Mouse (Mus musculus): ENCODE measurements at regions not wholly inside any gene's neighbourhood (a gene's known extent, or its start where the extent isn't known, plus 50 kb on each side); places are given as distances from the start of the nearest gene placed in this dataset.

GRCm38 (mm10) chr9:111801381-111801780, 111.2 kb upstream of the Stac start:
- ATAC-seq (ENCODE audit: borderline replicate concordance, extremely low read depth, low FRiP score, low TSS enrichment): no peak
- H3K4me2 ChIP-seq: no peak overlapping the region
- no peak overlapping the region for H3K4me3 ChIP-seq
- no peaks in the 10 kb centered on the region for H3K36me3 ChIP-seq
- WGBS: 43% methylated on average over 5 of the region's 5 CpGs
- no peak overlapping the region for H3K27ac ChIP-seq
- H3K27me3 ChIP-seq: no peaks in the 10 kb centered on the region
- H3K9ac ChIP-seq: no peak overlapping the region
- H3K4me1 ChIP-seq: no peaks in the 10 kb centered on the region
- H3K9me3 ChIP-seq: no peaks in the 10 kb centered on the region

- WGBS: 72% methylated on average over 5 of the region's 5 CpGs
- H3K9ac ChIP-seq: no peak overlapping the region
- H3K4me2 ChIP-seq: no peak overlapping the region
- H3K36me3 ChIP-seq: no peaks in the 10 kb centered on the region
- no peaks in the 10 kb centered on the region for H3K9me3 ChIP-seq
- no peak overlapping the region for H3K4me3 ChIP-seq
- no peak for ATAC-seq (ENCODE audit: borderline replicate concordance, extremely low read depth, low FRiP score, low TSS enrichment)
- H3K27ac ChIP-seq: no peak overlapping the region
- no peaks in the 10 kb centered on the region for H3K4me1 ChIP-seq
- no peaks in the 10 kb centered on the region for H3K27me3 ChIP-seq
Measured at GRCm38 (mm10) chr9:111800869-111801268, 110.7 kb upstream of the Stac start.

- Histone ChIP-seq H3K9me3 (no peaks in the 10 kb centered on the region), H3K36me3 (no peaks in the 10 kb centered on the region), H3K27ac (no peak overlapping the region), H3K27me3 (no peaks in the 10 kb centered on the region), H3K4me3 (no peak overlapping the region), H3K9ac (no peak overlapping the region), H3K4me2 (no peak overlapping the region), H3K4me1 (no peaks in the 10 kb centered on the region)
- ATAC-seq (ENCODE audit: borderline replicate concordance, extremely low read depth, low FRiP score, low TSS enrichment): no peak
- 84% methylated on average over 3 of the region's 3 CpGs for WGBS
Measured at GRCm38 (mm10) chr9:111778981-111779380, 88.8 kb upstream of the Stac start.

- no peak overlapping the region for H3K9ac ChIP-seq
- H3K4me1 ChIP-seq: no peaks in the 10 kb centered on the region
- no peaks in the 10 kb centered on the region for H3K27me3 ChIP-seq
- H3K4me3 ChIP-seq: no peak overlapping the region
- no peak for ATAC-seq (ENCODE audit: borderline replicate concordance, extremely low read depth, low FRiP score, low TSS enrichment)
- H3K27ac ChIP-seq: no peak overlapping the region
- H3K9me3 ChIP-seq: no peaks in the 10 kb centered on the region
- 73% methylated on average over 13 of the region's 13 CpGs for WGBS
- H3K36me3 ChIP-seq: no peaks in the 10 kb centered on the region
- H3K4me2 ChIP-seq: no peak overlapping the region
Measured at GRCm38 (mm10) chr9:111777433-111778135, 87.4 kb upstream of the Stac start.

GRCm38 (mm10) chr9:111774229-111774628, 84.1 kb upstream of the Stac start:
- no peak for ATAC-seq (ENCODE audit: borderline replicate concordance, extremely low read depth, low FRiP score, low TSS enrichment)
- Histone ChIP-seq H3K9ac (no peak overlapping the region), H3K36me3 (no peaks in the 10 kb centered on the region), H3K27ac (no peak overlapping the region), H3K9me3 (no peaks in the 10 kb centered on the region), H3K27me3 (no peaks in the 10 kb centered on the region), H3K4me1 (no peaks in the 10 kb centered on the region), H3K4me3 (no peak overlapping the region), H3K4me2 (no peak overlapping the region)
- WGBS: 79% methylated on average over 4 of the region's 4 CpGs

- no peaks in the 10 kb centered on the region for H3K36me3 ChIP-seq
- H3K4me3 ChIP-seq: no peak overlapping the region
- WGBS: 76% methylated on average over 11 of the region's 11 CpGs
- H3K4me1 ChIP-seq: no peaks in the 10 kb centered on the region
- no peaks in the 10 kb centered on the region for H3K27me3 ChIP-seq
- H3K4me2 ChIP-seq: no peak overlapping the region
- no peaks in the 10 kb centered on the region for H3K9me3 ChIP-seq
- ATAC-seq (ENCODE audit: borderline replicate concordance, extremely low read depth, low FRiP score, low TSS enrichment): no peak
- H3K27ac ChIP-seq: no peak overlapping the region
- H3K9ac ChIP-seq: no peak overlapping the region
Measured at GRCm38 (mm10) chr9:111762653-111763468, 72.7 kb upstream of the Stac start.

- no peaks in the 10 kb centered on the region for H3K36me3 ChIP-seq
- ATAC-seq (ENCODE audit: borderline replicate concordance, extremely low read depth, low FRiP score, low TSS enrichment): no peak
- no peaks in the 10 kb centered on the region for H3K4me1 ChIP-seq
- no peak overlapping the region for H3K4me2 ChIP-seq
- H3K27me3 ChIP-seq: no peaks in the 10 kb centered on the region
- no peak overlapping the region for H3K27ac ChIP-seq
- no peaks in the 10 kb centered on the region for H3K9me3 ChIP-seq
- no peak overlapping the region for H3K9ac ChIP-seq
- H3K4me3 ChIP-seq: no peak overlapping the region
- WGBS: 75% methylated on average over 10 of the region's 10 CpGs
Measured at GRCm38 (mm10) chr9:111755235-111755634, 65.1 kb upstream of the Stac start.

- Histone ChIP-seq H3K36me3 (no peaks in the 10 kb centered on the region), H3K9me3 (no peaks in the 10 kb centered on the region)
- 70% methylated on average over 6 of the region's 6 CpGs for WGBS
Measured at GRCm38 (mm10) chr9:111746151-111746550, 56.0 kb upstream of the Stac start.

GRCm38 (mm10) chr9:111745206-111745605, 55.1 kb upstream of the Stac start:
- H3K4me1 ChIP-seq: no peaks in the 10 kb centered on the region
- no peaks in the 10 kb centered on the region for H3K27me3 ChIP-seq
- no peak overlapping the region for H3K4me3 ChIP-seq
- no peak for ATAC-seq (ENCODE audit: borderline replicate concordance, extremely low read depth, low FRiP score, low TSS enrichment)
- 57% methylated on average over 3 of the region's 3 CpGs for WGBS
- H3K9ac ChIP-seq: no peak overlapping the region
- no peak overlapping the region for H3K27ac ChIP-seq
- H3K9me3 ChIP-seq: no peaks in the 10 kb centered on the region
- H3K36me3 ChIP-seq: no peaks in the 10 kb centered on the region
- H3K4me2 ChIP-seq: no peak overlapping the region

More at GRCm38 (mm10) chr9:111746151-111746550, 56.0 kb upstream of the Stac start:
- H3K9ac ChIP-seq: no peak overlapping the region
- H3K27ac ChIP-seq: no peak overlapping the region
- no peaks in the 10 kb centered on the region for H3K4me1 ChIP-seq
- H3K4me3 ChIP-seq: no peak overlapping the region
- no peak overlapping the region for H3K4me2 ChIP-seq
- no peak for ATAC-seq (ENCODE audit: borderline replicate concordance, extremely low read depth, low FRiP score, low TSS enrichment)
- no peaks in the 10 kb centered on the region for H3K27me3 ChIP-seq

All from lung, embryonic 15.5 days (tissue).